Mouse (Mus musculus): ENCODE measurements around the gene Nptxr. TPM values are rescaled to one million over a fixed set of nuclear protein-coding genes. Genes with fewer than 3 reads are reported as not detected.

Nptxr gene
- polyA plus RNA-seq, 1 experiment from 2014 or later = 2.2 TPM

- H3K9me3 ChIP-seq (ENCODE audit: control insufficient read depth, low read length) = no peaks in the 10 kb centered on the region
- H3K4me2 ChIP-seq (ENCODE audit: low read length) = no peak overlapping the region
- H3K4me1 ChIP-seq (replicated peaks; ENCODE audit: control insufficient read depth, insufficient read depth, low read length) = peaks cover 4% of the 10 kb centered on the region
- no peak overlapping the region for H3K4me3 ChIP-seq (ENCODE audit: low read depth, low read length)
- H3K27me3 ChIP-seq (replicated peaks; ENCODE audit: control insufficient read depth, insufficient read depth, low read length) = no peaks in the 10 kb centered on the region
- no peak for ATAC-seq (replicated peaks; ENCODE audit: low FRiP score, low TSS enrichment, low read depth)
- no peak for DNase-seq (ENCODE audit: low spot score)
- H3K27ac ChIP-seq (ENCODE audit: low read depth) = no peak overlapping the region
- H3K9ac ChIP-seq (ENCODE audit: low read length) = no peak overlapping the region
- peaks cover 15% of the 10 kb centered on the region for H3K36me3 ChIP-seq (ENCODE audit: control insufficient read depth, insufficient read depth, low read length)
- 68% methylated on average over 6 of the region's 6 CpGs for WGBS
Observed at GRCm38 (mm10) chr15:79768302-79768701, 36.3 kb downstream of the Nptxr start.

DNA sequence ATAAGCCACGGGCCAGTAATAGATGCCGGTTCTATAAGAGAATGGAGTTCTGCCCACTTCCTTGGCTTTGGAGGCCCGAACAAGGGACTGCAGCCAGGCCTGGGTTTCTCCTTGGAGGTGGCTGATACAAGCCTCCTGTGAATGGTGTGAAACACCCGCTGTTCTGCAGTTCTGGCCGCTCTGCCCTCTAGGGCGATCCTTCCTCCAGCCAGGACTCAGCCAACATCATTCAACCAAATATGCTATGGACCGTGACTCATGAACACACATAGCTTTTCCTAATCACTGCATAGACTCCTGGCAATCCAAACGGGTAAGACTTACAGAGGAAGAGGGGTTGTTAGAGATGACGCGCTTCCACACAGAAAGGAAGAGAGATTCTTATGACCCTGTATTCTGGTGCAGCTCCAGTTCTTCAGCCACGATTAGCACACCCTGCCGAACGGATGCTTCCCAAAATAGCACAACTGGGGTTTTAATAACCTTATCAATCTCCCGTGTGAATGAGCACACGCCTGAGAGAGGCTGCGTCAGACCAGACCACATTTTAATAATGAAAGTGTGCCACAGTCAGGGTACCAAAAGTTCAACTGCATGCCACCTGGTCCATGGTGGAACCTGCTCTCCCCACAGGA, 37.1 kb downstream of the Nptxr start:
- DNase-seq (ENCODE audit: low spot score) (no peak), ATAC-seq (replicated peaks; ENCODE audit: low FRiP score, low TSS enrichment, low read depth) (no peak)
- 84% methylated on average over 16 of the region's 16 CpGs for WGBS
- H3K4me3 ChIP-seq (ENCODE audit: low read depth, low read length) = no peak overlapping the region
- peaks cover 22% of the 10 kb centered on the region for H3K36me3 ChIP-seq (ENCODE audit: control insufficient read depth, insufficient read depth, low read length)
- no peak overlapping the region for H3K9ac ChIP-seq (ENCODE audit: low read length)
- H3K27me3 ChIP-seq (replicated peaks; ENCODE audit: control insufficient read depth, insufficient read depth, low read length) = no peaks in the 10 kb centered on the region
- H3K27ac ChIP-seq (ENCODE audit: low read depth) = no peak overlapping the region
- H3K4me1 ChIP-seq (replicated peaks; ENCODE audit: control insufficient read depth, insufficient read depth, low read length) = no peaks in the 10 kb centered on the region
- H3K4me2 ChIP-seq (ENCODE audit: low read length) = no peak overlapping the region
- H3K9me3 ChIP-seq (ENCODE audit: control insufficient read depth, low read length) = no peaks in the 10 kb centered on the region

DNA sequence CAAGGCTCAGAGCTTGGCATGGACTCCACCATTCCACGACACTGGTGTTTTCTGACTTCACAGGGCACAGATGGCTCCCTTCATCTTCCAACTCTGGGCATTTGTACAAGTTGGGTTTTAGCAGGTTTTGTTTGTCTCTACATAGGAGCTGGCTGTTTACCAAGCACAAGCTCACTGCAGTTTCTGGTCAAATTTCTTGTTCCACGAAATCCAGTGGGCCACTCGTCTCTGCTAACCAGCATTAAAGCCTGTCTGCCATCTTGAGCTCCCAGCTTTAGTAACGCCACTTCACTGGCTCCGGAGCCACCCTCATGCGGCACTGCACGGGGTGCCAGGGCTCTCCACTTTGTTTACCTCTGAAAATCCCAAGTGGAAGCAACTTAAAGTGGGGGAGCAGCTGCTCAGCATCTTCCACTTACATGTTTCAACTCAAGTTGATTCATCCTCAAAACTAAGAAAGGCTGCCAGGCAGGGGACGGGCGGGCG, 37.9 kb downstream of the Nptxr start:
- no peaks in the 10 kb centered on the region for H3K9me3 ChIP-seq (ENCODE audit: control insufficient read depth, low read length)
- H3K4me2 ChIP-seq (ENCODE audit: low read length) = no peak overlapping the region
- no peak overlapping the region for H3K4me3 ChIP-seq (ENCODE audit: low read depth, low read length)
- H3K4me1 ChIP-seq (replicated peaks; ENCODE audit: control insufficient read depth, insufficient read depth, low read length) = no peaks in the 10 kb centered on the region
- no peak overlapping the region for H3K9ac ChIP-seq (ENCODE audit: low read length)
- DNase-seq (ENCODE audit: low spot score) = no peak
- peaks cover 30% of the 10 kb centered on the region for H3K36me3 ChIP-seq (ENCODE audit: control insufficient read depth, insufficient read depth, low read length)
- WGBS = 82% methylated on average over 10 of the region's 10 CpGs
- no peaks in the 10 kb centered on the region for H3K27me3 ChIP-seq (replicated peaks; ENCODE audit: control insufficient read depth, insufficient read depth, low read length)
- ATAC-seq (replicated peaks; ENCODE audit: low FRiP score, low TSS enrichment, low read depth) = no peak
- H3K27ac ChIP-seq (ENCODE audit: low read depth) = no peak overlapping the region

DNA sequence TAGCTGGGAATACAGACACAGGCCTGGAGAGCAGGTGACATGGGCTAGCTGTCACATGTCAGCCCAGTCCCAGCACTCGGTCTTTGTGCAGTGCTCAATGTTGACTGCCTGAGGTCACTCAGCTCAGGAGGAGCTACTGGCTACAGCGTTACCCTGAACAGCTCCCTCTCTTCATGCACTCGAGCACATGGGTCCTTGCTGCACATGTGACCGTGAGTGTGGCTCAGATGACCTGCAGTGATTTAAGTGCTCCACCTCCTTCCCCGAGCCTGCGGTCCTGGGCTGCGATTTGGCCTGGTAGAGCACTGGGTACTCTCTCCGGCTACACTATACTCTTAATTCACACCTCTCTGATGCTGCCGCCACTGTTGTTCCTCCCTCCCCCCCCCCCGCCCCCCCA, 38.4 kb downstream of the Nptxr start:
- no peaks in the 10 kb centered on the region for H3K4me1 ChIP-seq (replicated peaks; ENCODE audit: control insufficient read depth, insufficient read depth, low read length)
- no peak overlapping the region for H3K4me3 ChIP-seq (ENCODE audit: low read depth, low read length)
- 53% methylated on average over 10 of the region's 10 CpGs for WGBS
- H3K27me3 ChIP-seq (replicated peaks; ENCODE audit: control insufficient read depth, insufficient read depth, low read length) = no peaks in the 10 kb centered on the region
- ATAC-seq (replicated peaks; ENCODE audit: low FRiP score, low TSS enrichment, low read depth) (no peak), DNase-seq (ENCODE audit: low spot score) (no peak)
- no peaks in the 10 kb centered on the region for H3K9me3 ChIP-seq (ENCODE audit: control insufficient read depth, low read length)
- peaks cover 32% of the 10 kb centered on the region for H3K36me3 ChIP-seq (ENCODE audit: control insufficient read depth, insufficient read depth, low read length)
- H3K4me2 ChIP-seq (ENCODE audit: low read length) = no peak overlapping the region
- no peak overlapping the region for H3K9ac ChIP-seq (ENCODE audit: low read length)
- no peak overlapping the region for H3K27ac ChIP-seq (ENCODE audit: low read depth)

GRCm38 (mm10) chr15:79765361-79765760, 39.2 kb downstream of the Nptxr start:
- Histone ChIP-seq H3K9me3 (ENCODE audit: control insufficient read depth, low read length) (no peaks in the 10 kb centered on the region), H3K4me1 (replicated peaks; ENCODE audit: control insufficient read depth, insufficient read depth, low read length) (no peaks in the 10 kb centered on the region), H3K27me3 (replicated peaks; ENCODE audit: control insufficient read depth, insufficient read depth, low read length) (no peaks in the 10 kb centered on the region), H3K27ac (ENCODE audit: low read depth) (no peak overlapping the region), H3K4me2 (ENCODE audit: low read length) (no peak overlapping the region), H3K36me3 (ENCODE audit: control insufficient read depth, insufficient read depth, low read length) (peaks cover 32% of the 10 kb centered on the region), H3K9ac (ENCODE audit: low read length) (no peak overlapping the region), H3K4me3 (ENCODE audit: low read depth, low read length) (no peak overlapping the region)
- ATAC-seq (replicated peaks; ENCODE audit: low FRiP score, low TSS enrichment, low read depth) (no peak), DNase-seq (ENCODE audit: low spot score) (no peak)
- WGBS = 68% methylated on average over 2 of the region's 2 CpGs

DNA sequence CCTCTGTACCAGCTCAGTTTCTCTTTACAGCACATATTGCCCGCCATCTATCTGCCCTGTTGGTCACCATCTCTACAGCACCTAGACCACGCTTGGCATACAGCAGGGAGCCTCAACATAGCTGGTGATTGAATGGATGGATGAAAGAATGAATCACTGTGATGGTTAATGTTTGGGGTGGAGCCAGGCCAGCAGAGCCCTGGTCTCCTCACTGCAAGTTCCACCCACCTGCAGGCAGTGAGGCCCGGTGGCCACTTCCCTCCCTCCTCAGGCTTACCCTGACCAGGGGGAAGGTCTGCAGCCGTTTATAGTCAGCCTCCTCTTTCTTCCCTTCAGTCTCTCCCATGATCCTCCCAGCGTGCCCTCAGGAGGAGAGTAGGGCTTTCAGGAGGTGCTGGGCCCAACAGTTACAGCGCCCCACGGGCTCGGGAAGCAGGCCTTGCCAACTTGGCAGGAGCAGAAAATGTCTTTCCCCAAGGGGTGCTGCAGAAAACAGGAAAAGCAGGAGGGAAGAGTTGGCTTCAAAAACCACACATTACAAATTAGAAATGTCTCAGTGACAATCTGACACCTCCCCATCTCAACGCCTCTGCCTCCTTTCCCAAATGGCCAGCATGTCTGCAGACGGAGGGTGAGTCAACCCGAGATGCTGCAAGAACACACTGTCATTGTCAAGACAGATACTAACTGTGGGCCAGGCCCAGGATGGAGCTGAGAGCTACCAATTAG, 39.9 kb downstream of the Nptxr start:
- Histone ChIP-seq H3K4me3 (ENCODE audit: low read depth, low read length) (no peak overlapping the region), H3K36me3 (ENCODE audit: control insufficient read depth, insufficient read depth, low read length) (peaks cover 32% of the 10 kb centered on the region), H3K4me2 (ENCODE audit: low read length) (no peak overlapping the region), H3K27ac (ENCODE audit: low read depth) (no peak overlapping the region), H3K4me1 (replicated peaks; ENCODE audit: control insufficient read depth, insufficient read depth, low read length) (no peaks in the 10 kb centered on the region), H3K9me3 (ENCODE audit: control insufficient read depth, low read length) (no peaks in the 10 kb centered on the region), H3K27me3 (replicated peaks; ENCODE audit: control insufficient read depth, insufficient read depth, low read length) (no peaks in the 10 kb centered on the region), H3K9ac (ENCODE audit: low read length) (no peak overlapping the region)
- no peak for ATAC-seq (replicated peaks; ENCODE audit: low FRiP score, low TSS enrichment, low read depth)
- no peak for DNase-seq (ENCODE audit: low spot score)
- WGBS = 82% methylated on average over 11 of the region's 11 CpGs

- H3K27ac ChIP-seq (ENCODE audit: low read depth) = no peak overlapping the region
- 79% methylated on average over 7 of the region's 7 CpGs for WGBS
- H3K36me3 ChIP-seq (ENCODE audit: control insufficient read depth, insufficient read depth, low read length) = peaks cover 32% of the 10 kb centered on the region
- no peaks in the 10 kb centered on the region for H3K9me3 ChIP-seq (ENCODE audit: control insufficient read depth, low read length)
- H3K27me3 ChIP-seq (replicated peaks; ENCODE audit: control insufficient read depth, insufficient read depth, low read length) = no peaks in the 10 kb centered on the region
- H3K9ac ChIP-seq (ENCODE audit: low read length) = no peak overlapping the region
- no peak overlapping the region for H3K4me2 ChIP-seq (ENCODE audit: low read length)
- ATAC-seq (replicated peaks; ENCODE audit: low FRiP score, low TSS enrichment, low read depth) (no peak), DNase-seq (ENCODE audit: low spot score) (no peak)
- no peak overlapping the region for H3K4me3 ChIP-seq (ENCODE audit: low read depth, low read length)
- H3K4me1 ChIP-seq (replicated peaks; ENCODE audit: control insufficient read depth, insufficient read depth, low read length) = no peaks in the 10 kb centered on the region
Observed at GRCm38 (mm10) chr15:79763601-79764246, 40.8 kb downstream of the Nptxr start.

DNA sequence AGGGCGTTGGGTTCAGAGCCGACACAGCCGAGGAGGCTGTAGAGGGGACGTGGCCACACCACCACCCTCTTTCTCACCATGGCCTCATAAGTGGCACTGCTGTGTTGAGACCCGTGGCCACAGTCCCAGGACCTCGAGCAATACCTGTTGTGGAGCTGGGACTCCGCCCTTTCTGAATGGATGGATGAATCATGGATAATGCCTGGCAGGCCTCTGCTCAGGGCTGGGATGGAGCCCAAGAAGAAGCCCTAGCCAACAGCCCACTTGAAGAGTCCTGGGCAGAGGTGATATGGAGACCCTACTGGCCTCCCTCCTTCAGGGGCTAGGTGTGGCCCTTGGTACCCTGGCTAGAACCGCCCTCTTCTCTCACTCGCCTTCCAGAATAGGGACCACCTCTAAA, 41.6 kb downstream of the Nptxr start:
- DNase-seq (ENCODE audit: low spot score) (no peak), ATAC-seq (replicated peaks; ENCODE audit: low FRiP score, low TSS enrichment, low read depth) (no peak)
- peaks cover 32% of the 10 kb centered on the region for H3K36me3 ChIP-seq (ENCODE audit: control insufficient read depth, insufficient read depth, low read length)
- 93% methylated on average over 9 of the region's 9 CpGs for WGBS
- no peak overlapping the region for H3K27ac ChIP-seq (ENCODE audit: low read depth)
- no peaks in the 10 kb centered on the region for H3K9me3 ChIP-seq (ENCODE audit: control insufficient read depth, low read length)
- no peaks in the 10 kb centered on the region for H3K27me3 ChIP-seq (replicated peaks; ENCODE audit: control insufficient read depth, insufficient read depth, low read length)
- H3K4me1 ChIP-seq (replicated peaks; ENCODE audit: control insufficient read depth, insufficient read depth, low read length) = no peaks in the 10 kb centered on the region
- H3K9ac ChIP-seq (ENCODE audit: low read length) = no peak overlapping the region
- H3K4me3 ChIP-seq (ENCODE audit: low read depth, low read length) = no peak overlapping the region
- H3K4me2 ChIP-seq (ENCODE audit: low read length) = no peak overlapping the region
